Mouse (Mus musculus) heart, adult 2 months (tissue): Measurements from ENCODE around the gene Med13l. TPM values are rescaled to one million over a fixed set of nuclear protein-coding genes. Genes with fewer than 3 reads are reported as not detected.

Experiments used
- DNase-seq, 2 experiments: peaks; one replicate each; pipeline ENCODE4 v3.0.0; 2021
- H3K27ac ChIP-seq: fragments of 200-600 bp; 2 replicates; pipeline ENCODE4 v1.8.1; 2022
- H3K27me3 ChIP-seq: fragments of 200-500 bp; 2 replicates; pipeline ENCODE4 v1.6.1; 2012; ENCODE audit warnings: mild to moderate bottlenecking, low read length, inconsistent platforms, mixed read lengths; ENCODE audit not compliant: control insufficient read depth, insufficient read depth
- H3K36me3 ChIP-seq: fragments of 200-500 bp; 2 replicates; pipeline ENCODE4 v1.6.1; 2012; ENCODE audit warnings: low read length, inconsistent platforms; ENCODE audit not compliant: control insufficient read depth, insufficient read depth
- H3K4me1 ChIP-seq: fragments of 200-500 bp; 2 replicates; pipeline ENCODE4 v1.6.1; 2011; ENCODE audit warnings: low read length; ENCODE audit not compliant: control insufficient read depth, insufficient read depth
- H3K4me3 ChIP-seq: fragments of 200-600 bp; 2 replicates; pipeline ENCODE4 v1.8.1; 2022
- H3K79me2 ChIP-seq: fragments of 200-500 bp; replicated peaks from 2 replicates; pipeline ENCODE4 v1.6.1; 2012; ENCODE audit warnings: mild to moderate bottlenecking, inconsistent platforms, low read length, moderate library complexity, mixed read lengths; ENCODE audit not compliant: control insufficient read depth, insufficient read depth
- H3K9ac ChIP-seq: fragments of 200-500 bp; 2 replicates; pipeline ENCODE4 v1.6.1; 2012; ENCODE audit warnings: low read depth, mild to moderate bottlenecking, control low read depth, inconsistent platforms, low read length, mixed read lengths
- CTCF ChIP-seq: fragments of 200-600 bp; IDR thresholded peaks from 2 replicates; pipeline ENCODE4 v1.8.1; 2022; ENCODE audit warnings: antibody characterized with exemption, mild to moderate bottlenecking, moderate library complexity
- EP300 ChIP-seq: fragments of 200-500 bp; IDR thresholded peaks from 2 replicates; pipeline ENCODE4 v1.6.1; 2011; ENCODE audit warnings: low read depth, low read length, control low read depth; ENCODE audit not compliant: insufficient read depth
- POLR2A ChIP-seq: fragments of 200-500 bp; IDR thresholded peaks from 2 replicates; pipeline ENCODE4 v1.6.1; 2011; ENCODE audit warnings: mild to moderate bottlenecking, low read depth, low read length, control low read depth; ENCODE audit not compliant: insufficient read depth
- WGBS: fragments of 180-500 bp; shearing (Covaris S2); methylation state at CpG from one replicate; pipeline ENCODE4 v1.1.7; 2018; 5-methylcytosine and 5-hydroxymethylcytosine counted together
- intact Hi-C: fragments of 180-260 bp; cut with DNase I; formaldehyde crosslinking; loops from one replicate; pipeline ENCODE4 v1.15.1; 2025
- polyA plus RNA-seq: library from polyadenylated mRNA; depleted of rRNA; stranded (reverse); fragments of >200 nt; gene quantifications from 2 replicates; pipeline ENCODE4 v1.2.3, GENCODE M21; 2012
- total RNA-seq, 2 experiments: library from RNA; stranded (reverse); gene quantifications; 2 replicates each; pipeline ENCODE4 v1.2.3; 2021

Med13l gene
- total and polyA plus RNA-seq, 3 experiments, result 11.0 to 30.8 (median 29.9) TPM

- WGBS, result 77% methylated on average over 10 of the region's 10 CpGs
- Histone ChIP-seq H3K36me3 (no peaks in the 10 kb centered on the region), H3K27me3 (no peaks in the 10 kb centered on the region), H3K79me2 (peaks cover 13% of the 10 kb centered on the region), H3K4me3 (no peak overlapping the region), H3K9ac (no peak overlapping the region), H3K27ac (no peak overlapping the region), H3K4me1 (no peaks in the 10 kb centered on the region; the same call in 1 of the 2 replicates)
- intact Hi-C loops, result no loop called here
- TF ChIP-seq CTCF (no peak), EP300 (no peak), POLR2A (no peak)
- no peak for DNase-seq
Measured at GRCm38 (mm10) chr5:118691025-118691709, 130.7 kb downstream of the Med13l start.

- no peak overlapping the region for H3K27ac ChIP-seq
- no peaks in the 10 kb centered on the region for H3K36me3 ChIP-seq
- H3K4me3 ChIP-seq, result no peak overlapping the region
- peaks cover 13% of the 10 kb centered on the region for H3K79me2 ChIP-seq
- no peak overlapping the region for H3K9ac ChIP-seq
- no peaks in the 10 kb centered on the region for H3K27me3 ChIP-seq
- intact Hi-C loops, result no loop called here
- DNase-seq, result no peak
- 54% methylated on average over 7 of the region's 7 CpGs for WGBS
- no peak for TF ChIP-seq EP300
- no peak for TF ChIP-seq CTCF
- no peak for TF ChIP-seq POLR2A
- H3K4me1 ChIP-seq, result no peaks in the 10 kb centered on the region; the same call in 1 of the 2 replicates
Measured at GRCm38 (mm10) chr5:118691710-118692040, 131.2 kb downstream of the Med13l start.

- Histone ChIP-seq H3K79me2 (peaks cover 13% of the 10 kb centered on the region), H3K27me3 (no peaks in the 10 kb centered on the region), H3K36me3 (no peaks in the 10 kb centered on the region), H3K9ac (no peak overlapping the region), H3K4me3 (no peak overlapping the region), H3K27ac (no peak overlapping the region), H3K4me1 (no peaks in the 10 kb centered on the region; the same call in 1 of the 2 replicates)
- TF ChIP-seq EP300, result no peak
- no peak for TF ChIP-seq POLR2A
- no peak for TF ChIP-seq CTCF
- 92% methylated on average over 9 of the region's 9 CpGs for WGBS
- DNase-seq, result no peak
- intact Hi-C loops, result no loop called here
Measured at GRCm38 (mm10) chr5:118693996-118694395, 133.5 kb downstream of the Med13l start.

- Histone ChIP-seq H3K9ac (no peak overlapping the region), H3K4me1 (peaks cover 10% of the 10 kb centered on the region), H3K27me3 (no peaks in the 10 kb centered on the region), H3K27ac (no peak overlapping the region), H3K79me2 (peaks cover 14% of the 10 kb centered on the region), H3K36me3 (no peaks in the 10 kb centered on the region), H3K4me3 (no peak overlapping the region)
- TF ChIP-seq CTCF, result no peak
- no peak for TF ChIP-seq POLR2A
- no peak for TF ChIP-seq EP300
- no peak for DNase-seq
- intact Hi-C loops, result no loop called here
- 91% methylated on average over 7 of the region's 7 CpGs for WGBS
Measured at GRCm38 (mm10) chr5:118697073-118697472, 136.6 kb downstream of the Med13l start.

- no peak for TF ChIP-seq POLR2A
- no peak for TF ChIP-seq EP300
- no peak for TF ChIP-seq CTCF
- intact Hi-C loops, result no loop called here
Measured at GRCm38 (mm10) chr5:118700978-118701377, 140.5 kb downstream of the Med13l start.

GRCm38 (mm10) chr5:118702674-118703073, 142.2 kb downstream of the Med13l start:
- no peak for DNase-seq
- H3K9ac ChIP-seq, result no peak overlapping the region
- H3K4me3 ChIP-seq, result no peak overlapping the region
- H3K4me1 ChIP-seq, result peaks cover 14% of the 10 kb centered on the region
- H3K27ac ChIP-seq, result no peak overlapping the region
- intact Hi-C loops, result no loop called here
- TF ChIP-seq EP300 (no peak), CTCF (no peak), POLR2A (no peak)
- WGBS, result 72% methylated on average over 9 of the region's 9 CpGs
- H3K27me3 ChIP-seq, result no peaks in the 10 kb centered on the region
- no peaks in the 10 kb centered on the region for H3K36me3 ChIP-seq
- peaks cover 5% of the 10 kb centered on the region; the same call in 1 of the 2 replicates for H3K79me2 ChIP-seq

More at GRCm38 (mm10) chr5:118700978-118701377, 140.5 kb downstream of the Med13l start:
- Histone ChIP-seq H3K36me3 (no peaks in the 10 kb centered on the region), H3K4me3 (no peak overlapping the region), H3K4me1 (peaks cover 13% of the 10 kb centered on the region), H3K27me3 (no peaks in the 10 kb centered on the region), H3K79me2 (peaks cover 5% of the 10 kb centered on the region; the same call in 1 of the 2 replicates), H3K9ac (no peak overlapping the region), H3K27ac (no peak overlapping the region)
- WGBS, result 91% methylated on average over 4 of the region's 4 CpGs
- DNase-seq, result no peak
